12 mouse cellular contexts compared by ENCODE assay signal in the genomic region with DNA sequence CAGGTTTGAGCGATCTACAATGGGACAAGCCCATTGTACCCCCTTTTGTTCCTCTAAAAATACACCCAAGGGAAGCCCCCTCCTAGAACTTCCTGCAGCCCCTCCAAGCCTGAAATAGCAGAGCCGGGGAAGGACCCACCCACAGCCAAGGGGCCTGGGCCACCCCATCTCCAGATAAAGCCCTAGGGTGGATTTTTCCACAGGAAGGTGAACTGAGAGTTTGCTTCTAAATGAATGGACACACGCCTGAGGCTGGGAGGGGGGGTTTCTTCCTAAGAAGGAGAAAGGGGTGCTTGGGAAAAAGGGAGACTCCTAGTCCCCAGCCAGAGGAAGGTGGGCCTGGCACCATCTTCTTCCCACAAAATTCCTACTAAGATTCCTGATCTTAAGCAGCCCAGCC. TPM values are rescaled to one million over a fixed set of nuclear protein-coding genes. Genes with fewer than 3 reads are reported as not detected.
DNase-seq lines count a peak whose midpoint lies in the region; TF ChIP-seq lines count a peak whose summit lies in the region.
"Had no signal": no experiment of that assay in that cellular context is flagged by ENCODE, and none has a peak within 500 bp of the region (broad histone marks: within the 10 kb centered on the region; RNA-seq: fewer than 3 reads in every experiment).

No protein-coding gene starts in this region.

- peak overlapping the region; percentile 89 for H3K27ac ChIP-seq in layer of hippocampus, adult 2 months
- H3K27ac ChIP-seq: midbrain, embryonic 15.5 days had no signal

- no peak for DNase-seq in layer of hippocampus, adult 2 months (ENCODE audit: low spot score in 2 of 2)
- no peak for DNase-seq in layer of hippocampus, adult 8-10 months (ENCODE audit: low spot score in 2 of 2)
- peak; percentile 73 to 88 for DNase-seq in heart, adult 9 months (ENCODE audit: low spot score in 2 of 2)
- peak; percentile 48 for DNase-seq in kidney, adult 9 months
- DNase-seq in lung, postnatal 14 days, result peak; percentile 41
- no peak for DNase-seq in urinary bladder, postnatal 25 days (ENCODE audit: low spot score)
- no peak for DNase-seq in thymus, postnatal 14 days
- no peak for DNase-seq in layer of hippocampus, postnatal 36 days
- DNase-seq: embryo, embryonic 11 days had no signal

- no peak for TF ChIP-seq CTCF in layer of hippocampus, adult 2 months (conservative IDR thresholded peaks at IDR 0.05)

- no peak overlapping the region for H3K4me3 ChIP-seq in layer of hippocampus, adult 2 months
- H3K4me3 ChIP-seq: midbrain, embryonic 15.5 days had no signal

RNA-seq across cellular contexts. Expression of a gene that starts 4.2 kb away (rescaled TPM):
- total RNA-seq in layer of hippocampus, adult 2 months (2021), result 10 to 100 TPM; 41.9 to 44.1 TPM
- total RNA-seq in layer of hippocampus, adult 8-10 months (2022), result 10 to 100 TPM; 41.9 to 48.7 (median 44.1) TPM
- total RNA-seq in layer of hippocampus, postnatal 36 days (2021), result 10 to 100 TPM; 41.1 to 43.3 TPM

RNA-seq across cellular contexts. Expression of a gene that starts 12.3 kb away (rescaled TPM):
- total RNA-seq in layer of hippocampus, adult 2 months (2021), result 1 to 10 TPM; 2.0 to 2.3 TPM
- total RNA-seq in layer of hippocampus, adult 8-10 months (2022), result 1 to 10 TPM in 3 of 4 experiments, not detected in 1; 1.1 to 2.6 (median 2.5) TPM
- total RNA-seq in layer of hippocampus, postnatal 36 days (2021), result 1 to 10 TPM; 1.7 to 2.9 TPM
- total RNA-seq: adrenal gland, postnatal 25 days; gastrocnemius, adult 18-20 months had no signal

RNA-seq across cellular contexts. Expression of a gene that starts 13.4 kb away (rescaled TPM):
- total RNA-seq in layer of hippocampus, adult 2 months (2021), result 1 to 10 TPM; 6.2 to 6.8 TPM
- 1 to 10 TPM; 6.5 to 9.1 (median 7.6) TPM for total RNA-seq in layer of hippocampus, adult 8-10 months (2022)
- total RNA-seq in layer of hippocampus, postnatal 36 days (2021), result 1 to 10 TPM; 3.9 to 6.9 TPM

RNA-seq across cellular contexts. Expression of a gene that starts 13.5 kb away (rescaled TPM):
- total RNA-seq in layer of hippocampus, adult 2 months (2021), result 100 to 1,000 TPM; 192 to 223 TPM
- total RNA-seq in layer of hippocampus, adult 8-10 months (2022), result 100 to 1,000 TPM; 149 to 212 (median 191) TPM
- 100 to 1,000 TPM; 181 to 184 TPM for total RNA-seq in layer of hippocampus, postnatal 36 days (2021)

RNA-seq across cellular contexts. Expression of a gene that starts 23.6 kb away (rescaled TPM):
- 10 to 100 TPM; 36.6 to 43.9 TPM for total RNA-seq in layer of hippocampus, adult 2 months (2021)
- total RNA-seq in layer of hippocampus, adult 8-10 months (2022), result 10 to 100 TPM; 36.8 to 41.6 (median 38.2) TPM
- total RNA-seq in layer of hippocampus, postnatal 36 days (2021), result 10 to 100 TPM; 38.2 to 43.5 TPM

Comparison
In these comparisons a context has a peak if more than half of its experiments do, and no peak if none do; other contexts are left out.
1. DNase-seq: peak in heart, adult 9 months (2 of 2), kidney, adult 9 months (single experiment) and lung, postnatal 14 days (single experiment); none in layer of hippocampus, adult 2 months (0 of 2), layer of hippocampus, adult 8-10 months (0 of 2), urinary bladder, postnatal 25 days (single experiment), thymus, postnatal 14 days (single experiment) and layer of hippocampus, postnatal 36 days (0 of 2).